Mouse (Mus musculus): ENCODE measurements around the gene Ddx20. TPM values are rescaled to one million over a fixed set of nuclear protein-coding genes. Genes with fewer than 3 reads are reported as not detected.
A peak's percentile ranks its signal among the peaks of the same experiment; 100 is the strongest.

Ddx20 gene
- total RNA-seq, 2 experiments from 2014 or later, result 10.7 to 10.9 TPM

- intact Hi-C loops (cut with DNase I), result loop anchor here (2.0 kb wide), 1 partner anchor 15 kb away; no protein-coding TSS in a partner anchor
- Histone ChIP-seq H3K27ac (peak overlapping the region; percentile 75), H3K4me3 (no peak overlapping the region)
- peak; percentile 75 for DNase-seq
- no peak for TF ChIP-seq CTCF (IDR thresholded peaks at IDR 0.05)
Observed at GRCm38 (mm10) chr3:105717856-105718555, 30.6 kb upstream of the Ddx20 start.

- peak overlapping the region; percentile 93 for H3K27ac ChIP-seq
- intact Hi-C loops (cut with DNase I), result no loop called here
- H3K4me3 ChIP-seq, result peak overlapping the region; percentile 9; the same call in 1 of the 2 replicates
- TF ChIP-seq CTCF (IDR thresholded peaks at IDR 0.05), result no peak
- DNase-seq, result peak; percentile 56
Observed at GRCm38 (mm10) chr3:105716353-105717000, 29.1 kb upstream of the Ddx20 start.

GRCm38 (mm10) chr3:105714820-105715167 lies 27.4 kb upstream of the Ddx20 start:
- Histone ChIP-seq H3K27ac (peak overlapping the region; percentile 93), H3K4me3 (no peak overlapping the region)
- intact Hi-C loops (cut with DNase I), result loop anchor here (1.0 kb wide), 1 partner anchor 9 kb away; no protein-coding TSS in a partner anchor
- TF ChIP-seq CTCF (IDR thresholded peaks at IDR 0.05), result no peak
- DNase-seq, result no peak

- DNase-seq, result peak; percentile 79
- Histone ChIP-seq H3K27ac (peak overlapping the region; percentile 93), H3K4me3 (peak overlapping the region; percentile 54)
- TF ChIP-seq CTCF (IDR thresholded peaks at IDR 0.05), result no peak
- intact Hi-C loops (cut with DNase I), result loop anchor here (1.0 kb wide), 1 partner anchor 9 kb away; no protein-coding TSS in a partner anchor
Observed at GRCm38 (mm10) chr3:105714091-105714819, 26.9 kb upstream of the Ddx20 start.

DNA sequence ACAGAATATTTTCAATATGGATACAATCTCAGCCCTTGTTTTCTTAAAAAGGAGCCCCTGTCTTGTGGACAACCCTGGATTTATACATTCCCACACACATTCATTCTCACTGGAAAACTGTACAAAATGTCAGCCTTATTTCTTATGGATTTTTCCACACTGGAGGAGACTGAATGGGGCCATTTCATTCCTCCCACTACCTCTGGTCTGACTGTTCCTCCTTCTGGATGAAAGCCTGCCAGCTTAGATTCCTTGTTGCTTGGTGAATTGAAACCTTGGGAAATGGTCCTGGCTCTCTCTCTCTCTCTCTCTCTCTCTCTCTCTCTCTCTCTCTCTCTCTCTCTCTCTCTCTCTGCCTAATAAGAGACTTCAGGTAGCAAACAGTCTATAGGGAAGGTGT lies 25.5 kb upstream of the Ddx20 start:
- no peak for TF ChIP-seq CTCF (IDR thresholded peaks at IDR 0.05)
- DNase-seq, result no peak
- Histone ChIP-seq H3K27ac (peak overlapping the region; percentile 93), H3K4me3 (no peak overlapping the region)
- intact Hi-C loops (cut with DNase I), result no loop called here

DNA sequence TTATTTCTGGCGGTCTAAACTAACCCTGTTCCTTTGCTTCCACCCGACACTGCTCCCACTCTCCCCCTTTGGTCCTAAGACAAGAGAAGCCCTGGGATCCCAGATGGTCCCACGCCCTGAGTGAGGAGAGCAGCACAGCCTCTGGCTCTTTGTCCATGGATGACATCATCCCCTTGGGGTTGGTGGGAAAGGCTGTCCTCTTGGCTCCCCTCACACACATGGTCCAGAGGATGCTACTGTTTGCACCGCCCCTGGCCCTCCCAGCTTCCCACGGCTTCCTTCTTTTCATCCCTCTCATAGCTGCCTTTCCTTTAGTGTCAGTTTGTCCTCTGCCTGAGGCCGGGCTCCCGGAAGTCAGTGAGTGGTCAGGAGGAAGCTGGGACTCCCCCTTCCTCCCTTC lies 24.4 kb upstream of the Ddx20 start:
- DNase-seq, result peak; percentile 83
- intact Hi-C loops (cut with DNase I), result no loop called here
- Histone ChIP-seq H3K4me3 (no peak overlapping the region), H3K27ac (peak overlapping the region; percentile 93)
- TF ChIP-seq CTCF (IDR thresholded peaks at IDR 0.05), result no peak

DNA sequence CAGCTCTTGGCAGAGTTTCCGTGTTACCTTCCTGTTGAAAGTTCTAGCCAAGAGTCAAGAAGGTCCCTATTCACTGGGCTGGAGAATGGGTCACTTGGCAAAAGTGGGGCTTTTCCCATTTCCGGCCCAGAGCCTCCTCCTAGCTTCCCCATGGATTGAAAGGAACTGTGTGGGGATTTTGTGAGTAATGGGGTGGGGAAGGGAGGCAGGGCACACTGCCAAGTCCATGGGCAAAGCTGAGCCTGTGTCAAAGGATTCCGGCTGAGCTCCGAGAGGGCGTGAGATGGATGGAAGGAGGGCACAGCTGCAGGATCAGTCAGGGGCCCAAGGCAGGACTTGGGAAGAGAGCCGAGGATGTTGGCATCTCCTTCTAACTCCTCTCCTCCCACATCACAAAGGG lies 22.9 kb upstream of the Ddx20 start:
- DNase-seq, result peak; percentile 36
- no peak for TF ChIP-seq CTCF (IDR thresholded peaks at IDR 0.05)
- Histone ChIP-seq H3K27ac (peak overlapping the region; percentile 93), H3K4me3 (no peak overlapping the region)
- intact Hi-C loops (cut with DNase I), result no loop called here

DNA sequence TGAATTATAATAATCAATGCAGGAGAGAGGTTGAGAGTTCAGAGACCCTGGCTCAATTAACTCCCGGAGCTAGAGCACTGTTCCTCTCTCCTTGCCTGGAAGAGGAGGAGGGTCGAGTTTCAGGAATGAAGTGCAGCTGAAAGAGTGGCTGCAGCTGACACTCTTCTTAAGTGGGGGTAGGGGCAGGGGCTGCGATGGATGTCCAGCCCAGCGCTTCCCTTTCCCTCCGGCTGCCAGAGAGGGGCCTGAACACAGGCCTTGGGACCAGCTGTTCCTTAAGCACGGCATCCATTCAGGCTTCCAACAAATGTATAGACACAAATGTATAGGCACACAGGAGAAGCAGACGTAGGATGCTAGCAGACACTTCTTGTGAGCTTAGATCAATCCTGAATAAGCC lies 20.2 kb upstream of the Ddx20 start:
- no peak for TF ChIP-seq CTCF (IDR thresholded peaks at IDR 0.05)
- Histone ChIP-seq H3K27ac (peak overlapping the region; percentile 92), H3K4me3 (peak overlapping the region; percentile 41)
- intact Hi-C loops (cut with DNase I), result no loop called here
- DNase-seq, result no peak

DNA sequence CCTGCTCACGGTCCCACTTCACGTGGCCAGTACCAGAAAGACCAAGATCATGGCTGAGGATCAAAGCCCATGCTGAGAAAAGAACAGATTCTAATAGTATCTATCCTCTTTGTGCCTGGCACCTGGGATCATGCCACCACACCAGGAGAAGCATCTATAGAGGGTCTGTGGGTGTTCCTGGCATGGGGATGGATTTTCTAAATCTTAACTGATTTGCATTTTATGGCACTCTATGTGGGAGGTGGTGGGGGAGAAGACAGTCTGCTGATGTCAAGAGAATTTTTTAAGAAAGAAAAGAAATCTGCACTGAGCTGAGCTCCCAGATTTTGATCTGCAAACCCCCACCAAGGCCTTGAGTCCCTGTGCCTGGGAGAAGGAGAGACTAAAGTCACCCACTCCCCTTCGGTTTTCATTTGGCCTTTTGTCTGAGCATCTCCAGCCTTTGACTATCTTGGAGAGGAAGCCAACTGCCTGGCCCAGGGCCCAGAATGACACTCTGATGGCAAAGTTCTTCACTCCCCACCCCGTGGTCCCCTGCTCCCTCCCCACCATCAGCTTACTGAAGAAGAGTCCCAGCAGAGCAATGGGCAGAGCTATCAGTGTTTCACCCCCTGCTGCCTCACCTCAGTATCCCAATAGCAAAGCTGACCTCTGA lies 19.1 kb upstream of the Ddx20 start:
- Histone ChIP-seq H3K4me3 (peak overlapping the region; percentile 81), H3K27ac (peak overlapping the region; percentile 92)
- no peak for TF ChIP-seq CTCF (IDR thresholded peaks at IDR 0.05)
- intact Hi-C loops (cut with DNase I), result no loop called here
- DNase-seq, result peak; percentile 38

DNA sequence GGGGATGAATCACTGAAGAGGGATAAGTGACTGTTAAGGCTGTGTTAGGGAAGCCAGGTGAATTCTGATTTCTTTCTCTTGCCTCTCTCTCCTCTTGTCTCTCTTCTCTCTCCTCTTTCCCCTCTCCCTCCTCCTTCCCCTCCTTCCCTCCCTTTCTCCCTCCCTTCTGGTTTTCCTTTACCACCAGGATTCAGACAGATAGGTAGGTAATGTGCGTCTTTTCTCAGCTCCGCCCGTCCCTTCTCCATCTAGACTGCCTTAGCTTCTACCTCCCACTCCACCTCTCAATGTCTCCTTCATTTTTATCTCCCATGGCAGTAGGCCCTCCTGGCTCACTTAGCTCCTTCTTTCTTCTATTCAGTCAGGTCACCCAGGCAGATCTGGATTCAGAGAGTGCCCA lies 18.2 kb upstream of the Ddx20 start:
- H3K27ac ChIP-seq, result peak overlapping the region; percentile 92
- intact Hi-C loops (cut with DNase I), result loop anchor here (1.0 kb wide), 1 partner anchor 9 kb away; no protein-coding TSS in a partner anchor
- no peak for TF ChIP-seq CTCF (IDR thresholded peaks at IDR 0.05)
- H3K4me3 ChIP-seq, result peak overlapping the region; percentile 81
- DNase-seq, result no peak

DNA sequence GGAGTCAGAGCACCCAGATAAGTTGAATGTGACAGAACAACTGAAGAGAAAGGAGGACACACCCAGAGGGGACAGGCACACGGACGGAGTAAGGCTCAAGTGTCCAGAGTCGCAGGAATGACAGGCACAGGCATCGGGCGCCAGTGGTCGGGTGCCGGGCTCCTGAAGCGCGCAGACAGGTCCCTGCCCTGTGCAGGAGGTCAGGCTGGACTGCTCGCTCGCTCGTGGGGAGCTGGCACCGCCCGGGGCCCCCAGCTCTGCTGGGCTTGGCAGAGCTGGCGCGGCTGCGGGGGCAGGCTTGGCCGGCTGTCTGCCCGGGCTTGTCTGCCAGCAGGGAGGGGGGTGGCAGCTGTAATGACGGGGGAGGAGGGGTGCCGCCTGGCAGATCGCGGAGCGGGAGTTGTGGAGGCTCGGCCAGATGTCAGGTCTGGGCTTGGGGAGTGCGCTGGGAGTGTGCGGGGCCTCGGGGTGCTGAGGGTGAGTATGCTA lies 17.7 kb upstream of the Ddx20 start:
- H3K4me3 ChIP-seq, result peak overlapping the region; percentile 81
- TF ChIP-seq CTCF (IDR thresholded peaks at IDR 0.05), result no peak
- peak overlapping the region; percentile 92 for H3K27ac ChIP-seq
- peak; percentile 90 for DNase-seq
- intact Hi-C loops (cut with DNase I), result loop anchor here (1.0 kb wide), 1 partner anchor 9 kb away; no protein-coding TSS in a partner anchor

Measured in gastrocnemius, adult 2 months (tissue).